ENCODE assay signal across 8 mouse cellular contexts in genomic region chr13:93612660-93613607, GRCm38 (mm10). TPM values are rescaled to one million over a fixed set of nuclear protein-coding genes. Genes with fewer than 3 reads are reported as not detected.
DNase-seq lines count a peak whose midpoint lies in the region; ATAC-seq lines count a peak whose summit lies in the region.

No protein-coding gene starts in this region.

- 0 out of 2 replicates have a peak overlapping the region, but pooled peaks have one; percentile 1 for H3K4me2 ChIP-seq in embryonic facial prominence, embryonic 14.5 days (ENCODE audit: low read depth, low read length)
- no peak overlapping the region for H3K4me2 ChIP-seq in limb, embryonic 13.5 days (replicated peaks)
- H3K4me2 ChIP-seq in stomach, embryonic 16.5 days (ENCODE audit: low read depth, low read length), result no peak overlapping the region; the same call in 1 of the 2 replicates

- no peak overlapping the region for H3K4me3 ChIP-seq in embryonic facial prominence, embryonic 14.5 days (ENCODE audit: low read depth, low read length)
- no peak overlapping the region for H3K4me3 ChIP-seq in limb, embryonic 13.5 days
- no peak overlapping the region for H3K4me3 ChIP-seq in stomach, embryonic 16.5 days (replicated peaks; ENCODE audit: low read length)

- H3K27me3 ChIP-seq in embryonic facial prominence, embryonic 14.5 days (replicated peaks; ENCODE audit: control insufficient read depth, insufficient read depth, low read length), result no peaks in the 10 kb centered on the region
- no peaks in the 10 kb centered on the region for H3K27me3 ChIP-seq in limb, embryonic 13.5 days
- H3K27me3 ChIP-seq in stomach, embryonic 16.5 days (ENCODE audit: control insufficient read depth, insufficient read depth, low read length), result no peaks in the 10 kb centered on the region

- H3K9ac ChIP-seq in embryonic facial prominence, embryonic 14.5 days (ENCODE audit: low read depth, low read length), result no peak overlapping the region
- H3K9ac ChIP-seq in limb, embryonic 13.5 days, result 0 out of 2 replicates have a peak overlapping the region, but pooled peaks have one; percentile 48
- H3K9ac ChIP-seq in stomach, embryonic 16.5 days (ENCODE audit: low read length), result no peak overlapping the region

- no peaks in the 10 kb centered on the region for H3K36me3 ChIP-seq in embryonic facial prominence, embryonic 14.5 days (ENCODE audit: control insufficient read depth, insufficient read depth, low read length)
- no peaks in the 10 kb centered on the region for H3K36me3 ChIP-seq in limb, embryonic 13.5 days
- no peaks in the 10 kb centered on the region for H3K36me3 ChIP-seq in stomach, embryonic 16.5 days (ENCODE audit: control insufficient read depth, insufficient read depth, low read length)

- peak; percentile 84 for ATAC-seq in embryonic facial prominence, embryonic 14.5 days (ENCODE audit: low read depth)
- peak; percentile 76 for ATAC-seq in limb, embryonic 13.5 days (ENCODE audit: low FRiP score, low read depth)
- peak; percentile 74 for ATAC-seq in stomach, embryonic 16.5 days (ENCODE audit: insufficient read depth, low FRiP score)

- H3K27ac ChIP-seq in embryonic facial prominence, embryonic 14.5 days (replicated peaks; ENCODE audit: low read depth, low read length), result 0 out of 2 replicates have a peak overlapping the region, but pooled peaks have one; percentile 13
- H3K27ac ChIP-seq in limb, embryonic 13.5 days, result no peak overlapping the region; the same call in 1 of the 2 replicates
- H3K27ac ChIP-seq in stomach, embryonic 16.5 days (ENCODE audit: low read length), result peak overlapping the region; percentile 55; the same call in 1 of the 2 replicates

- no peaks in the 10 kb centered on the region for H3K9me3 ChIP-seq in embryonic facial prominence, embryonic 14.5 days (ENCODE audit: control insufficient read depth, low read length)
- no peaks in the 10 kb centered on the region for H3K9me3 ChIP-seq in limb, embryonic 13.5 days
- H3K9me3 ChIP-seq in stomach, embryonic 16.5 days (replicated peaks; ENCODE audit: control insufficient read depth, low read length), result no peaks in the 10 kb centered on the region

- WGBS in embryonic facial prominence, embryonic 14.5 days, result 47% methylated on average over 19 of the region's 19 CpGs
- 51% methylated on average over 19 of the region's 19 CpGs for WGBS in limb, embryonic 13.5 days
- WGBS in stomach, embryonic 16.5 days, result 45% methylated on average over 19 of the region's 19 CpGs

- DNase-seq in CD4-positive, CD25-positive, alpha-beta regulatory T cell, adult 2 months (ENCODE audit: low read depth, low spot score), result peak; percentile 79
- peak; percentile 33 to 59 for DNase-seq in adrenal gland, postnatal 4 days (ENCODE audit: low spot score in 2 of 2)
- DNase-seq in embryonic facial prominence, embryonic 14.5 days (ENCODE audit: low spot score), result peak; percentile 91
- DNase-seq in heart, adult 9 months (ENCODE audit: low spot score in 2 of 2), result peak; percentile 35 to 70
- peak; percentile 92 for DNase-seq in kidney, adult 9 months
- peak; percentile 18 to 42 for DNase-seq in natural killer cell, adult 2 months (ENCODE audit: low spot score in 2 of 2)

- no peaks in the 10 kb centered on the region; the same call in 1 of the 2 replicates for H3K4me1 ChIP-seq in embryonic facial prominence, embryonic 14.5 days (ENCODE audit: control insufficient read depth, insufficient read depth, low read length)
- H3K4me1 ChIP-seq in limb, embryonic 13.5 days, result 0 out of 2 replicates have a peak, but pooled peaks cover 7% of the 10 kb centered on the region
- no peaks in the 10 kb centered on the region for H3K4me1 ChIP-seq in stomach, embryonic 16.5 days (ENCODE audit: control insufficient read depth, insufficient read depth, low read length)

RNA-seq across cellular contexts. Expression of gene Bhmt, which starts 24.8 kb away (rescaled TPM):
- total RNA-seq in adrenal gland, postnatal 4 days (2021), result 10 to 100 TPM in 1 of 2 experiments, 1 to 10 TPM in 1; 4.3 to 96.0 TPM
- 0.08 TPM in 1 of 2 replicates, not detected in the other for polyA plus RNA-seq in embryonic facial prominence, embryonic 14.5 days (2014; fragmentation: Nextera tagmentation; extraction: Ambion mirVana)
- not detected in 2 replicates for polyA plus RNA-seq in limb, embryonic 13.5 days (2015; fragmentation: Nextera tagmentation; extraction: Ambion mirVana)
- polyA plus RNA-seq in stomach, embryonic 16.5 days (2015; fragmentation: Nextera tagmentation; extraction: Ambion mirVana), result 5.1 and 5.7 TPM in 2 replicates

Comparison
In these comparisons a context has a peak if more than half of its experiments do, and no peak if none do; other contexts are left out.
1. DNase-seq: peak in every context shown above with its lines; median percentile 92 in kidney, adult 9 months; 91 in embryonic facial prominence, embryonic 14.5 days; 79 in CD4-positive, CD25-positive, alpha-beta regulatory T cell, adult 2 months; 52 in heart, adult 9 months; 46 in adrenal gland, postnatal 4 days; 30 in natural killer cell, adult 2 months.